Mouse (Mus musculus): ENCODE measurements around the gene Cdkn3.
"Not testable (repeated sequence)": the region's sequence is repeated elsewhere in the genome, so short reads cannot be mapped to it uniquely, and the experiment has no call there.

Cdkn3 gene

GRCm38 (mm10) chr14:46760355-46761029 is at the start of gene Cdkn3:
Gene Cdkn3 (plus strand): TSS chr14:46760541.
- DNase-seq (ENCODE audit: extremely low spot score, low spot score), result peak; percentile 81

- peak; percentile 47 for DNase-seq (ENCODE audit: extremely low spot score, low spot score)
These were observed 41.8 kb upstream of the Cdkn3 start for GRCm38 (mm10) chr14:46718483-46718922.

GRCm38 (mm10) chr14:46722031-46722430 is 38.3 kb upstream of the Cdkn3 start:
- DNase-seq (ENCODE audit: extremely low spot score, low spot score), result peak; percentile 37

GRCm38 (mm10) chr14:46723828-46724227 is 36.5 kb upstream of the Cdkn3 start:
- peak; percentile 39 for DNase-seq (ENCODE audit: extremely low spot score, low spot score)

GRCm38 (mm10) chr14:46724941-46725340 is 35.4 kb upstream of the Cdkn3 start:
- no peak for DNase-seq (ENCODE audit: extremely low spot score, low spot score)

- DNase-seq (ENCODE audit: extremely low spot score, low spot score), result no peak
These were observed 34.6 kb upstream of the Cdkn3 start for GRCm38 (mm10) chr14:46725743-46726142.

GRCm38 (mm10) chr14:46734262-46734661 is 26.1 kb upstream of the Cdkn3 start:
- DNase-seq (ENCODE audit: extremely low spot score, low spot score), result no peak

GRCm38 (mm10) chr14:46734761-46735455 is 25.4 kb upstream of the Cdkn3 start:
- DNase-seq (ENCODE audit: extremely low spot score, low spot score), result no peak

- DNase-seq (ENCODE audit: extremely low spot score, low spot score), result no peak
These were observed 24.0 kb upstream of the Cdkn3 start for GRCm38 (mm10) chr14:46736366-46736765.

GRCm38 (mm10) chr14:46737346-46737745 is 23.0 kb upstream of the Cdkn3 start:
- DNase-seq (ENCODE audit: extremely low spot score, low spot score), result not testable (repeated sequence)

GRCm38 (mm10) chr14:46742674-46743073 is 17.7 kb upstream of the Cdkn3 start:
- DNase-seq (ENCODE audit: extremely low spot score, low spot score), result no peak

GRCm38 (mm10) chr14:46745413-46745812 is 14.9 kb upstream of the Cdkn3 start:
- DNase-seq (ENCODE audit: extremely low spot score, low spot score), result no peak

GRCm38 (mm10) chr14:46754371-46754770 is 6.0 kb upstream of the Cdkn3 start:
- not testable (repeated sequence) for DNase-seq (ENCODE audit: extremely low spot score, low spot score)

- no peak for DNase-seq (ENCODE audit: extremely low spot score, low spot score)
These were observed 4.5 kb upstream of the Cdkn3 start for GRCm38 (mm10) chr14:46755851-46756250.

- DNase-seq (ENCODE audit: extremely low spot score, low spot score), result no peak
These were observed 2.6 kb upstream of the Cdkn3 start for GRCm38 (mm10) chr14:46757736-46758135.

- DNase-seq (ENCODE audit: extremely low spot score, low spot score), result no peak
These were observed 379 bp upstream of the Cdkn3 start for GRCm38 (mm10) chr14:46759970-46760354.

- no peak for DNase-seq (ENCODE audit: extremely low spot score, low spot score)
These were observed 845 bp downstream of the Cdkn3 start for GRCm38 (mm10) chr14:46761186-46761585.

GRCm38 (mm10) chr14:46767116-46767515 is 6.8 kb downstream of the Cdkn3 start:
- DNase-seq (ENCODE audit: extremely low spot score, low spot score), result no peak

- no peak for DNase-seq (ENCODE audit: extremely low spot score, low spot score)
These were observed 9.7 kb downstream of the Cdkn3 start for GRCm38 (mm10) chr14:46770036-46770435.

GRCm38 (mm10) chr14:46778756-46779155 is 18.4 kb downstream of the Cdkn3 start:
- DNase-seq (ENCODE audit: extremely low spot score, low spot score), result no peak

- DNase-seq (ENCODE audit: extremely low spot score, low spot score), result no peak
These were observed 18.9 kb downstream of the Cdkn3 start for GRCm38 (mm10) chr14:46779217-46779616.

GRCm38 (mm10) chr14:46781086-46781485 is 20.7 kb downstream of the Cdkn3 start:
- no peak for DNase-seq (ENCODE audit: extremely low spot score, low spot score)
